Mouse (Mus musculus) hindlimb bud, embryonic 11.5 days (tissue): ENCODE data around the gene Ftl1.
A peak's percentile ranks its signal among the peaks of the same experiment; 100 is the strongest.
"Not testable (repeated sequence)": the region's sequence is repeated elsewhere in the genome, so short reads cannot be mapped to it uniquely, and the experiment has no call there.

Experiments used
- DNase-seq: peaks from one replicate; pipeline ENCODE4 v3.0.0-alpha.2; 2012; ENCODE audit warnings: low read depth, low spot score; ENCODE audit errors: extremely low spot score

Ftl1 gene

GRCm38 (mm10) chr7:45459564-45460140, at the start of gene Ftl1:
TSS of gene Ftl1 (minus strand) at chr7:45459884.
- DNase-seq: peak; percentile 93

- no peak for DNase-seq
Measured at GRCm38 (mm10) chr7:45509181-45509882, 49.6 kb upstream of the Ftl1 start.

- no peak for DNase-seq
Measured at GRCm38 (mm10) chr7:45508561-45508960, 48.9 kb upstream of the Ftl1 start.

GRCm38 (mm10) chr7:45507583-45507982, 47.9 kb upstream of the Ftl1 start:
- DNase-seq: no peak

- no peak for DNase-seq
Measured at GRCm38 (mm10) chr7:45498427-45498826, 38.7 kb upstream of the Ftl1 start.

- DNase-seq: no peak
Measured at GRCm38 (mm10) chr7:45494548-45494947, 34.9 kb upstream of the Ftl1 start.

GRCm38 (mm10) chr7:45492951-45493350, 33.3 kb upstream of the Ftl1 start:
- DNase-seq: no peak

- no peak for DNase-seq
Measured at GRCm38 (mm10) chr7:45492225-45492844, 32.7 kb upstream of the Ftl1 start.

GRCm38 (mm10) chr7:45491264-45491663, 31.6 kb upstream of the Ftl1 start:
- DNase-seq: no peak

- DNase-seq: no peak
Measured at GRCm38 (mm10) chr7:45490822-45491221, 31.1 kb upstream of the Ftl1 start.

- DNase-seq: no peak
Measured at GRCm38 (mm10) chr7:45489578-45489977, 29.9 kb upstream of the Ftl1 start.

- DNase-seq: no peak
Measured at GRCm38 (mm10) chr7:45488293-45489204, 28.9 kb upstream of the Ftl1 start, which contains the start of gene Dhdh. TSS of gene Dhdh (minus strand) at chr7:45488805.

GRCm38 (mm10) chr7:45487861-45488292, 28.2 kb upstream of the Ftl1 start:
- no peak for DNase-seq

GRCm38 (mm10) chr7:45486761-45487415, 27.2 kb upstream of the Ftl1 start, which contains the start of gene Gm45808:
TSS of gene Gm45808 (minus strand) at chr7:45486811.
- no peak for DNase-seq

GRCm38 (mm10) chr7:45486158-45486557, 26.5 kb upstream of the Ftl1 start:
- DNase-seq: no peak

GRCm38 (mm10) chr7:45484985-45485384, 25.3 kb upstream of the Ftl1 start:
- DNase-seq: not testable (repeated sequence)

GRCm38 (mm10) chr7:45482166-45482565, 22.5 kb upstream of the Ftl1 start:
- no peak for DNase-seq

- DNase-seq: no peak
Measured at GRCm38 (mm10) chr7:45481374-45481927, 21.8 kb upstream of the Ftl1 start, which contains the start of gene Tulp2. TSS of gene Tulp2 (plus strand) at chr7:45481877.

- DNase-seq: not testable (repeated sequence)
Measured at GRCm38 (mm10) chr7:45480310-45480709, 20.6 kb upstream of the Ftl1 start.

- DNase-seq: no peak
Measured at GRCm38 (mm10) chr7:45478774-45479173, 19.1 kb upstream of the Ftl1 start.
